Mouse (Mus musculus) liver, embryonic 14.5 days (tissue): ENCODE measurements around the gene Bax.
A peak's percentile ranks its signal among the peaks of the same experiment; 100 is the strongest.

Experiments used
- CTCF ChIP-seq: IDR thresholded peaks from 2 replicates; pipeline ENCODE4 v1.5.1; 2016; ENCODE audit warnings: antibody characterized with exemption, low read depth, control low read depth
- EP300 ChIP-seq: IDR thresholded peaks from 2 replicates; pipeline ENCODE4 v1.6.1; 2016; ENCODE audit warnings: antibody characterized with exemption, low read depth

GRCm38 (mm10) chr7:45470869-45471268 is 4.2 kb upstream of the Bax start:
- TF ChIP-seq EP300 (no peak), CTCF (peak; percentile 81)
